ENCODE assay signal across 8 mouse cellular contexts in the genomic region with DNA sequence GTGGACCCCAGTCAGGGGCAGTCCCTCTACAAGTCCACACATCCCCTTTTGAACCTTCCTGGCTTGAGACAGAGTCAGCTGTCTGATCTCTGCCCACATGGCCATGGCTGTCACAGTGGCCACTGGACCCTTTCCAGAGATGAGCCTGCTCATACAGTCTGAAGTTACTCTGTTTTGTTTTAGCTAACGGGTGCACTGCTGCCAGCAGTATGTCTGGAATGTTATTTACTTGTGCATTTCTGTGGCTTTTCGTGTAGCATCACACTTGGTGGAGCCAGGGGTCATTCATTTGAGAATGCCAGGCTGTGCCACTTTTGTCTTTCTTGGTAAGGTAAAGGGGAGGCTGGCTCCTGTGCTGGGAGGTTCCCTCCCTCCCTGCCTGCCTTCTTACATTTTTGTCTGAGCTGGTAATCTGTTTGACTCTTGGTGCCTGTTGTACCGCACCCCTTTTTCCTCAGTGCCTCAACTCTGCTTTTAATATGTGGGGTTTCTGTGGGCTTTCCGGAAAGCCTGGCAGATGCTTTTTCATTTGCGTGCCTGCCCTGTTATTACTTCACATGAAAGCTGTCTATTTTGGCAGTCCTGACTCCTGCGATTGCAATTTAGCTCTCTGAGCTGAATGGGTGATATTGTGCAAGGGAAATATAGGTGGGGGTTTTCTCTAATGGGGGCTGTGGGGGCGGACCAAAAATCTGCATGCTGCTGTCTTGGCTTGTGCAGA.
DNase-seq lines count a peak whose midpoint lies in the region.

No protein-coding gene starts in this region.

- DNase-seq in heart, postnatal 10 days, result peak; percentile 42 to 63
- DNase-seq in heart, adult 8-10 months (ENCODE audit: low spot score), result no peak
- DNase-seq in 3134 (ENCODE audit: extremely low read depth, insufficient read length, low spot score), result peak; percentile 63
- peak; percentile 39 for DNase-seq in cerebellum, adult 9-11 months
- peak; percentile 43 for DNase-seq in kidney, adult 9 months
- peak; percentile 65 to 86 for DNase-seq in lung, postnatal 4 days
- no peak for DNase-seq in adrenal gland, adult 18-20 months (ENCODE audit: low spot score in 2 of 2)
- no peak for DNase-seq in c-Kit-positive CD71-positive TER-119-positive erythroid progenitor cells, embryonic 14.5 days (ENCODE audit: low spot score)

- intact Hi-C loops in heart, postnatal 10 days (cut with DNase I), result loop anchor here (1.0 kb wide), 1 partner anchor 14 kb away; no protein-coding TSS in a partner anchor

Comparison
In these comparisons a context has a peak if more than half of its experiments do, and no peak if none do; other contexts are left out.
1. DNase-seq: peak in heart, postnatal 10 days (2 of 2), 3134 (single experiment), cerebellum, adult 9-11 months (single experiment), kidney, adult 9 months (single experiment) and lung, postnatal 4 days (2 of 2); none in heart, adult 8-10 months (single experiment), adrenal gland, adult 18-20 months (0 of 2) and c-Kit-positive CD71-positive TER-119-positive erythroid progenitor cells, embryonic 14.5 days (single experiment).